Mouse (Mus musculus) kidney, adult 2 months (tissue): ENCODE measurements around the gene Tmem143.

ENCODE experiments used
- CTCF ChIP-seq: fragments of 200-500 bp; conservative IDR thresholded peaks from 2 replicates; pipeline ENCODE4 v1.5.1; 2011; ENCODE audit warnings: low read depth, mild to moderate bottlenecking, control low read depth, low read length, moderate library complexity, mixed read lengths; ENCODE audit not compliant: insufficient read depth, insufficient read length
- POLR2A ChIP-seq: fragments of 200-500 bp; IDR thresholded peaks from one replicate; pipeline ENCODE4 v1.6.1; 2011; ENCODE audit warnings: low read depth, low read length, control low read depth

DNA sequence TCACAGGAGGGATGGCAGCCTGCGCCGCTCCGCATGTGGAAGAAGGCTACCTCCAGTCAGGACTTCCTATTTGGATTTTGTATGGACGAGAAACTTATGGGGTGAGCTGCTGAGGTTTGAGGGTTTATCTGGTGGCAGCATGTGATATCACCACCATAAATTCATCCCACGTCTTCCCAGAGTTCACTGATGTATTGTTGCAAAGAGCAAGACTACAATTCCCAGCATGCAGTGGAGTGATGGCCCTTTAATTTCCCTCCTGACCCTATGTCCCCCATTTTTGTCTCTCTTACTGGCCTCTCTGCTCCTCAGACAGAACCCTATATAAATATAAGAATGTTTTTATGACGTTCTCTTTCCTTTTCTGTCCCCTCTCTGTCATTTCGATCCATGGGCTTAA, 33.9 kb upstream of the Tmem143 start:
- no peak for TF ChIP-seq CTCF
- no peak for TF ChIP-seq POLR2A
